In genomic region chr14:76864664-76865063, GRCm38 (mm10) we compare ENCODE assay signal across 20 mouse cellular contexts.
DNase-seq lines count a peak whose midpoint lies in the region; ATAC-seq lines count a peak whose summit lies in the region.
"Had no signal": no experiment of that assay in that cellular context is flagged by ENCODE, and none has a peak within 500 bp of the region (broad histone marks: within the 10 kb centered on the region; RNA-seq: fewer than 3 reads in every experiment).

No protein-coding gene starts in this region.

- no peak for ATAC-seq in neural tube, embryonic 15.5 days (ENCODE audit: low FRiP score)
- ATAC-seq: forebrain, embryonic 14.5 days; forebrain, embryonic 16.5 days had no signal

- H3K4me1 ChIP-seq in neural tube, embryonic 15.5 days, result no peaks in the 10 kb centered on the region
- H3K4me1 ChIP-seq: embryonic facial prominence, embryonic 13.5 days; embryonic facial prominence, embryonic 15.5 days; forebrain, embryonic 12.5 days had no signal

- WGBS in neural tube, embryonic 15.5 days, result 25% methylated on average over 4 of the region's 4 CpGs

- no peak overlapping the region for H3K4me2 ChIP-seq in neural tube, embryonic 15.5 days
- H3K4me2 ChIP-seq: embryonic facial prominence, embryonic 13.5 days; embryonic facial prominence, embryonic 15.5 days; forebrain, embryonic 12.5 days had no signal

- H3K36me3 ChIP-seq in neural tube, embryonic 15.5 days, result no peaks in the 10 kb centered on the region
- H3K36me3 ChIP-seq: embryonic facial prominence, embryonic 13.5 days; embryonic facial prominence, embryonic 15.5 days; forebrain, embryonic 10.5 days; forebrain, embryonic 12.5 days had no signal

- H3K27me3 ChIP-seq in neural tube, embryonic 15.5 days (replicated peaks), result no peaks in the 10 kb centered on the region
- H3K27me3 ChIP-seq: embryonic facial prominence, embryonic 13.5 days; embryonic facial prominence, embryonic 15.5 days; forebrain, embryonic 12.5 days had no signal

- no peaks in the 10 kb centered on the region for H3K9me3 ChIP-seq in neural tube, embryonic 15.5 days (replicated peaks)
- H3K9me3 ChIP-seq: embryonic facial prominence, embryonic 15.5 days; forebrain, embryonic 10.5 days; forebrain, embryonic 12.5 days had no signal

- no peak overlapping the region for H3K9ac ChIP-seq in neural tube, embryonic 15.5 days (replicated peaks)
- H3K9ac ChIP-seq: embryonic facial prominence, embryonic 13.5 days; embryonic facial prominence, embryonic 15.5 days; forebrain, embryonic 12.5 days had no signal

- 0 out of 2 replicates have a peak overlapping the region, but pooled peaks have one; percentile 13 for H3K27ac ChIP-seq in neural tube, embryonic 15.5 days (replicated peaks)
- H3K27ac ChIP-seq: embryonic facial prominence, embryonic 13.5 days; embryonic facial prominence, embryonic 15.5 days; forebrain, embryonic 10.5 days; forebrain, embryonic 12.5 days had no signal

- H3K4me3 ChIP-seq in neural tube, embryonic 15.5 days (replicated peaks), result no peak overlapping the region
- H3K4me3 ChIP-seq: embryonic facial prominence, embryonic 13.5 days; embryonic facial prominence, embryonic 15.5 days; erythroblast, embryonic 14.5 days; forebrain, embryonic 10.5 days; forebrain, embryonic 12.5 days had no signal

- DNase-seq in adrenal gland, adult 2 months, result peak; percentile 19
- DNase-seq in adrenal gland, postnatal 10 days, result no peak
- peak; percentile 24 to 32 for DNase-seq in adrenal gland, postnatal 36 days
- DNase-seq in adrenal gland, postnatal 4 days (ENCODE audit: low spot score in 2 of 2), result no peak
- DNase-seq in neural tube, embryonic 10.5 days (ENCODE audit: extremely low spot score, low spot score), result no peak
- no peak for DNase-seq in cerebellum, postnatal 36 days
- DNase-seq: adrenal gland, postnatal 25 days; cerebellum, adult 11 months; cerebellum, adult 18-20 months; cerebellum, adult 8-10 months; cerebellum, adult 9-11 months; cerebellum, postnatal 14 days had no signal

Comparison
In these comparisons a context has a peak if more than half of its experiments do, and no peak if none do; other contexts are left out.
1. DNase-seq: peak in adrenal gland, adult 2 months (single experiment) and adrenal gland, postnatal 36 days (2 of 2); none in adrenal gland, postnatal 10 days (single experiment), adrenal gland, postnatal 4 days (0 of 2), neural tube, embryonic 10.5 days (single experiment) and cerebellum, postnatal 36 days (0 of 2).